Mouse (Mus musculus): ENCODE measurements at regions not wholly inside any gene's neighbourhood (a gene's known extent, or its start where the extent isn't known, plus 50 kb on each side); places are given as distances from the start of the nearest gene placed in this dataset.

DNA sequence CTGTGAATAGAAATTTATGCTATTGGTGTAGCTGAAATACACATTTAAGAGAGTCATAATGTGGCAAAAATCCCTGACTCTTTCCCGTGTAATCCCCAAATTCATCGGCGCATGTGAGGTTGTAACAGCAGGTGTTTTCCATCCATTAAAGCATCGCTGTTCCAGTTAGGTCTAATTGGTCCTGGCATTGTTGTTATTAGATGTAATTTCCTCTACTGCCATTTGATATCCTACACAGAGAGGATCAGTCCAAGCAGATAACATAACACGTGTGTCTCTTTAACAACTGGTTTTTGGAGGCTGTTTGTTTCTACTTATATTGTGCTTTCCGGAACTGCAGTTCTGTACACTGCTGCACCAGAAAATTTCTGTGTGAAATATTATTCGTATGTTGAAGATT lies 101.8 kb downstream of the Vgll3 start:
- Histone ChIP-seq H3K4me1 (ENCODE audit: control insufficient read depth in 1 of 2, insufficient read depth in 2 of 2, low read length in 2 of 2) (no peaks in the 10 kb centered on the region), H3K9ac (ENCODE audit: control insufficient read depth, low read depth, low read length, poor library complexity, severe bottlenecking) (no peak overlapping the region), H3K27ac (ENCODE audit: control insufficient read depth, low read depth, low read length) (no peak overlapping the region), H3K9me3 (replicated peaks; ENCODE audit: insufficient read depth, low read length) (no peaks in the 10 kb centered on the region), H3K27me3 (ENCODE audit: control insufficient read depth in 1 of 2, insufficient read depth in 2 of 2, low read length in 2 of 2) (no peaks in the 10 kb centered on the region), H3K4me3 (ENCODE audit: control insufficient read depth in 1 of 2, insufficient read depth in 1 of 2, low read depth in 2 of 2, low read length in 2 of 2) (no peak overlapping the region), H3K36me3 (ENCODE audit: control insufficient read depth in 1 of 2, insufficient read depth in 2 of 2, low read length in 2 of 2) (no peaks in the 10 kb centered on the region), H3K79me2 (ENCODE audit: control insufficient read depth, insufficient read depth, low read length, poor library complexity) (no peaks in the 10 kb centered on the region)
- no peak for DNase-seq (ENCODE audit: low read depth, low spot score)
- TF ChIP-seq MYC (IDR thresholded peaks at IDR 0.05; ENCODE audit: low read depth, low read length), result no peak
- TF ChIP-seq POLR2AphosphoS5 (IDR thresholded peaks at IDR 0.05; ENCODE audit: borderline replicate concordance, low read depth, low read length), result no peak
- TF ChIP-seq ETS1 (IDR thresholded peaks at IDR 0.05; ENCODE audit: low read depth, low read length), result no peak

GRCm38 (mm10) chr16:65925986-65926385 lies 110.9 kb downstream of the Vgll3 start:
- no peaks in the 10 kb centered on the region for H3K4me1 ChIP-seq (ENCODE audit: control insufficient read depth in 1 of 2, insufficient read depth in 2 of 2, low read length in 2 of 2)
- TF ChIP-seq ZC3H11A (IDR thresholded peaks at IDR 0.05; ENCODE audit: low read depth, low read length) (no peak), UBTF (IDR thresholded peaks at IDR 0.05; ENCODE audit: borderline replicate concordance, insufficient read depth, low read depth, low read length) (no peak), ELF1 (IDR thresholded peaks at IDR 0.05; ENCODE audit: low read depth, low read length) (no peak), KAT2A (conservative IDR thresholded peaks at IDR 0.05; ENCODE audit: low read depth, low read length) (no peak), USF1 (IDR thresholded peaks at IDR 0.05; ENCODE audit: low read depth, low read length) (no peak), EP300 (IDR thresholded peaks at IDR 0.05; ENCODE audit: low read depth in 1 of 2, low read length in 2 of 2) (no peak), MAZ (IDR thresholded peaks at IDR 0.05; ENCODE audit: low read depth, low read length) (no peak), BHLHE40 (IDR thresholded peaks at IDR 0.05; ENCODE audit: borderline replicate concordance, low read depth, low read length) (no peak)
- no peaks in the 10 kb centered on the region for H3K9me3 ChIP-seq (replicated peaks; ENCODE audit: insufficient read depth, low read length)
- no peaks in the 10 kb centered on the region for H3K27me3 ChIP-seq (ENCODE audit: control insufficient read depth in 1 of 2, insufficient read depth in 2 of 2, low read length in 2 of 2)
- H3K36me3 ChIP-seq (ENCODE audit: control insufficient read depth in 1 of 2, insufficient read depth in 2 of 2, low read length in 2 of 2), result no peaks in the 10 kb centered on the region
- no peaks in the 10 kb centered on the region for H3K79me2 ChIP-seq (ENCODE audit: control insufficient read depth, insufficient read depth, low read length, poor library complexity)
- no peak overlapping the region for H3K9ac ChIP-seq (ENCODE audit: control insufficient read depth, low read depth, low read length, poor library complexity, severe bottlenecking)
- no peak for DNase-seq (ENCODE audit: low read depth, low spot score)
- H3K4me3 ChIP-seq (ENCODE audit: control insufficient read depth in 1 of 2, insufficient read depth in 1 of 2, low read depth in 2 of 2, low read length in 2 of 2), result no peak overlapping the region
- no peak overlapping the region for H3K27ac ChIP-seq (ENCODE audit: control insufficient read depth, low read depth, low read length)

DNA sequence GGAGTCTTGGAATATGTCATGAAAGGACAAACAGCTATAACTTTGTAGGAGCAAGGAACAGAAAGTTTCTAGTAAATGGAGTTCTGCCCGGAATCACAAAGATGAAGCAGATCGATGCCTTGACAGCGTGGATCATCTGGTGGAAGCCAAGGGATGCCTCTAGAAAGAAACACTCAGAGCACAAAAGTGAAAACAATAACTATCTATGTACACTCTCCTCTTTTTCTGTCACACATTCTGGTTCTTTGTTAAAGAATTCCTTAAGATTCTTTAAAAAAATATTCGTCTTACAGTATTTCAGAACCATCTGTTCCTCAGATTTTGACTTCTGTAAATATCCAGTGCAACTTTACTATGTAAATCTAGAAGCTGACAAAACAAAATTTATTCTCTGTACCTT lies 148.8 kb downstream of the Vgll3 start:
- Histone ChIP-seq H3K27ac (ENCODE audit: control insufficient read depth, low read depth, low read length) (no peak overlapping the region), H3K9ac (ENCODE audit: control insufficient read depth, low read depth, low read length, poor library complexity, severe bottlenecking) (no peak overlapping the region), H3K4me1 (ENCODE audit: control insufficient read depth in 1 of 2, insufficient read depth in 2 of 2, low read length in 2 of 2) (no peaks in the 10 kb centered on the region), H3K79me2 (ENCODE audit: control insufficient read depth, insufficient read depth, low read length, poor library complexity) (no peaks in the 10 kb centered on the region), H3K4me3 (ENCODE audit: control insufficient read depth in 1 of 2, insufficient read depth in 1 of 2, low read depth in 2 of 2, low read length in 2 of 2) (no peak overlapping the region), H3K27me3 (ENCODE audit: control insufficient read depth in 1 of 2, insufficient read depth in 2 of 2, low read length in 2 of 2) (no peaks in the 10 kb centered on the region), H3K36me3 (ENCODE audit: control insufficient read depth in 1 of 2, insufficient read depth in 2 of 2, low read length in 2 of 2) (no peaks in the 10 kb centered on the region), H3K9me3 (replicated peaks; ENCODE audit: insufficient read depth, low read length) (no peaks in the 10 kb centered on the region)
- no peak for DNase-seq (ENCODE audit: low read depth, low spot score)
- TF ChIP-seq RCOR1 (IDR thresholded peaks at IDR 0.05; ENCODE audit: low read depth, low read length) (no peak), CHD1 (IDR thresholded peaks at IDR 0.05; ENCODE audit: low read depth, low read length) (no peak), MAFK (IDR thresholded peaks at IDR 0.05; ENCODE audit: borderline replicate concordance, low read depth, low read length) (no peak), POLR2AphosphoS2 (IDR thresholded peaks at IDR 0.05; ENCODE audit: low read length) (no peak), USF2 (IDR thresholded peaks at IDR 0.05; ENCODE audit: borderline replicate concordance in 1 of 2, insufficient read depth in 1 of 2, low read depth in 1 of 2, low read length in 2 of 2) (no peak), E2F4 (IDR thresholded peaks at IDR 0.05; ENCODE audit: borderline replicate concordance, low read depth, low read length) (no peak), NELFE (IDR thresholded peaks at IDR 0.05; ENCODE audit: low read depth, low read length) (no peak), MXI1 (IDR thresholded peaks at IDR 0.05; ENCODE audit: low read depth, low read length) (no peak), CHD2 (IDR thresholded peaks at IDR 0.05; ENCODE audit: low read length) (no peak), MYC (IDR thresholded peaks at IDR 0.05; ENCODE audit: low read depth, low read length) (no peak), SMC3 (IDR thresholded peaks at IDR 0.05; ENCODE audit: low read depth, low read length) (no peak), MEF2A (IDR thresholded peaks at IDR 0.05; ENCODE audit: extremely low read depth, insufficient replicate concordance, low read depth, low read length, poor library complexity, severe bottlenecking) (no peak), ETS1 (IDR thresholded peaks at IDR 0.05; ENCODE audit: low read depth, low read length) (no peak), ZNF384 (IDR thresholded peaks at IDR 0.05; ENCODE audit: low read depth, low read length) (no peak), MAX (IDR thresholded peaks at IDR 0.05; ENCODE audit: low read length) (no peak), JUND (IDR thresholded peaks at IDR 0.05; ENCODE audit: low read depth, low read length) (no peak), ZKSCAN1 (IDR thresholded peaks at IDR 0.05; ENCODE audit: low read depth, low read length) (no peak), POLR2AphosphoS5 (IDR thresholded peaks at IDR 0.05; ENCODE audit: borderline replicate concordance, low read depth, low read length) (no peak), BHLHE40 (IDR thresholded peaks at IDR 0.05; ENCODE audit: borderline replicate concordance, low read depth, low read length) (no peak)

Measured in MEL (cell line).